10 mouse cellular contexts compared by ENCODE assay signal in genomic region chr9:48817399-48817793, GRCm38 (mm10). TPM values are rescaled to one million over a fixed set of nuclear protein-coding genes. Genes with fewer than 3 reads are reported as not detected.
A peak's percentile ranks its signal among the peaks of the same experiment; 100 is the strongest.
DNase-seq lines count a peak whose midpoint lies in the region; ATAC-seq and TF ChIP-seq lines count a peak whose summit lies in the region.
"Had no signal": no experiment of that assay in that cellular context is flagged by ENCODE, and none has a peak within 500 bp of the region (broad histone marks: within the 10 kb centered on the region; RNA-seq: fewer than 3 reads in every experiment).

No protein-coding gene starts in this region.

- no peak overlapping the region for H3K4me3 ChIP-seq in layer of hippocampus, adult 2 months
- H3K4me3 ChIP-seq in bone marrow, adult 2 months (replicated peaks; ENCODE audit: control insufficient read depth, low read depth, low read length), result no peak overlapping the region
- no peak overlapping the region for H3K4me3 ChIP-seq in heart, embryonic 15.5 days
- H3K4me3 ChIP-seq in neural tube, embryonic 15.5 days (replicated peaks), result no peak overlapping the region
- H3K4me3 ChIP-seq: embryonic facial prominence, embryonic 10.5 days; midbrain, embryonic 12.5 days had no signal

- H3K27me3 ChIP-seq in heart, embryonic 15.5 days, result peaks cover 19% of the 10 kb centered on the region
- H3K27me3 ChIP-seq in neural tube, embryonic 15.5 days (replicated peaks), result no peaks in the 10 kb centered on the region
- H3K27me3 ChIP-seq: midbrain, embryonic 12.5 days had no signal

- TF ChIP-seq POLR2A in bone marrow, adult 2 months (IDR thresholded peaks at IDR 0.05; ENCODE audit: borderline replicate concordance, control insufficient read depth, low read depth, low read length), result no peak

- TF ChIP-seq CTCF in layer of hippocampus, adult 2 months (conservative IDR thresholded peaks at IDR 0.05), result no peak
- TF ChIP-seq CTCF in bone marrow, adult 2 months (IDR thresholded peaks at IDR 0.05; ENCODE audit: control insufficient read depth, insufficient read depth, low read length), result no peak

- H3K4me1 ChIP-seq in bone marrow, adult 2 months (ENCODE audit: control insufficient read depth, insufficient read depth, low read length), result peaks cover 5% of the 10 kb centered on the region
- H3K4me1 ChIP-seq in heart, embryonic 15.5 days (replicated peaks), result peaks cover 44% of the 10 kb centered on the region
- H3K4me1 ChIP-seq in neural tube, embryonic 15.5 days, result peaks cover 9% of the 10 kb centered on the region; the same call in 1 of the 2 replicates

- peak overlapping the region; percentile 69 for H3K27ac ChIP-seq in layer of hippocampus, adult 2 months
- H3K27ac ChIP-seq in bone marrow, adult 2 months (ENCODE audit: control insufficient read depth, insufficient read depth, low read depth, low read length, poor library complexity), result peak overlapping the region; percentile 12; the same call in 1 of the 2 replicates
- H3K27ac ChIP-seq in heart, embryonic 15.5 days, result peak overlapping the region; percentile 47; the same call in 1 of the 2 replicates
- H3K27ac ChIP-seq in neural tube, embryonic 15.5 days (replicated peaks), result no peak overlapping the region
- H3K27ac ChIP-seq: embryonic facial prominence, embryonic 10.5 days; midbrain, embryonic 12.5 days had no signal

- no peaks in the 10 kb centered on the region for H3K9me3 ChIP-seq in heart, embryonic 15.5 days (replicated peaks)
- H3K9me3 ChIP-seq in neural tube, embryonic 15.5 days (replicated peaks), result no peaks in the 10 kb centered on the region
- H3K9me3 ChIP-seq: embryonic facial prominence, embryonic 10.5 days; midbrain, embryonic 12.5 days had no signal

- DNase-seq in layer of hippocampus, adult 2 months (ENCODE audit: low spot score in 2 of 2), result no peak
- DNase-seq in layer of hippocampus, adult 9-10 months (ENCODE audit: low spot score), result no peak
- DNase-seq in monocyte, adult 2 months (ENCODE audit: low read depth in 1 of 2, low spot score in 2 of 2), result peak; percentile 41 to 48
- no peak for DNase-seq in right cerebral cortex, postnatal 10 days (ENCODE audit: low spot score in 2 of 2)
- DNase-seq: thymus, postnatal 36 days had no signal

- no peaks in the 10 kb centered on the region for H3K36me3 ChIP-seq in heart, embryonic 15.5 days
- no peaks in the 10 kb centered on the region for H3K36me3 ChIP-seq in neural tube, embryonic 15.5 days
- H3K36me3 ChIP-seq: embryonic facial prominence, embryonic 10.5 days; midbrain, embryonic 12.5 days had no signal

- peak overlapping the region; percentile 23; the same call in 1 of the 2 replicates for H3K4me2 ChIP-seq in heart, embryonic 15.5 days
- no peak overlapping the region for H3K4me2 ChIP-seq in neural tube, embryonic 15.5 days
- H3K4me2 ChIP-seq: midbrain, embryonic 12.5 days had no signal

- H3K9ac ChIP-seq in heart, embryonic 15.5 days, result no peak overlapping the region; the same call in 1 of the 2 replicates
- H3K9ac ChIP-seq in neural tube, embryonic 15.5 days (replicated peaks), result no peak overlapping the region
- H3K9ac ChIP-seq: midbrain, embryonic 12.5 days had no signal

- ATAC-seq in heart, embryonic 15.5 days (replicated peaks; ENCODE audit: insufficient number of reproducible peaks, insufficient read depth, low FRiP score, low read depth), result peak; percentile 73; the same call in 1 of the 2 replicates
- no peak for ATAC-seq in neural tube, embryonic 15.5 days (ENCODE audit: low FRiP score)

- 15% methylated on average over 7 of the region's 7 CpGs for WGBS in bone marrow, adult 2 months
- 43% methylated on average over 7 of the region's 7 CpGs for WGBS in heart, embryonic 15.5 days
- 84% methylated on average over 7 of the region's 7 CpGs for WGBS in neural tube, embryonic 15.5 days

RNA-seq across cellular contexts. Expression of gene Zbtb16, which starts 18.6 kb away (rescaled TPM):
- 100 to 1,000 TPM; 143 to 149 TPM for total RNA-seq in layer of hippocampus, adult 2 months (2021)
- 4.2 and 7.5 TPM in 2 replicates for polyA plus RNA-seq in bone marrow, adult 2 months (2011; ENCODE audit: insufficient read depth, insufficient read length, low replicate concordance, missing spikeins)
- 6.0 and 7.3 TPM in 2 replicates for polyA plus RNA-seq in heart, embryonic 15.5 days (2015; fragmentation: Nextera tagmentation; extraction: Ambion mirVana)
- 9.7 and 10.8 TPM in 2 replicates for polyA plus RNA-seq in neural tube, embryonic 15.5 days (2015; fragmentation: Nextera tagmentation; extraction: Ambion mirVana)

Comparison
In these comparisons a context has a peak if more than half of its experiments do, and no peak if none do; other contexts are left out.
1. DNase-seq: peak in monocyte, adult 2 months (2 of 2); none in layer of hippocampus, adult 2 months (0 of 2), layer of hippocampus, adult 9-10 months (single experiment) and right cerebral cortex, postnatal 10 days (0 of 2).